In the genomic region with DNA sequence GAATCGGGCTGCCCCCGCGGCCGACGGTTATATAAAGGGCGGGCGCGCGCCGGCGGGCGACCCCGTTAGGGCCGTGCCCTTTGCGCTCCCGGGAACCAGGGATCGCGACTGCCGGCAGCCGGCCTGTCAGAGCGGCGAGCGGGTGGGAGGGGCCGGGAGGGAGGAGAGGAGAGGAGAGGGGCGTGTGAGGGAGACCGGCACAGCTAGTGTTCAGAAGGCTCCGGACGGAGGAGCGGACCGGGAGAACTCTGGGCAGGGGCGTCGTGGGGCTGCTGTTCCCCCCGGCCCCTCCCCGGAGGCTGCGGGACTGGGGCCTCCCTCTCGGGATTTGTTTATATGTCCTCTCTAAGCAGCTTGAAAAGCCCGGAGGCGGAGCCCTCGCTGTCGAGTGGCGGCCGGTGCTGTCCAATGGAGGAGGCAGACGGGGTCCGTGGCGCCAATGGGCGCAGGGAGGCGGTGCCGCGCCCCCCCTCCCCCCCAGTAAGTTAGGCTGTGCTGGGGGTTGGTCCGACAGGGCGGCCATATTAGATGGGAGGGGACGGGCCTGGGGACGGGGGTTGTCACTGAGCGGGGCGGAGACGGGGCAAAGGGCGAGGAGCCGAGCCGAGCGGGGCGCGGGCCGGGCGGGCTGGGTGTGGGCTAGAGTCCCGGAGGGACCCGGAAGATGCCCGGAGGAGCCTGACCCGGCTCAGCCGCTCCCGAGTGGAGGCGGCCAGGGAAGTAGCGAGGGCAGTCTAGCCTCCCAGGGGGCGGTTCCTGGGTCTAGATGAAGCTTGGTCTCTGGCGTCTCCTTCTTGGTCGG, we compare ENCODE assay signal across 8 mouse cellular contexts. TPM values are rescaled to one million over a fixed set of nuclear protein-coding genes. Genes with fewer than 3 reads are reported as not detected.
DNase-seq lines count a peak whose midpoint lies in the region; ATAC-seq and TF ChIP-seq lines count a peak whose summit lies in the region.

No protein-coding gene starts in this region.

- under 1% methylated on average over 74 of the region's 75 CpGs for WGBS in cerebellum, adult 2 months
- 1% methylated on average over 68 of the region's 75 CpGs for WGBS in forebrain, postnatal 0 days
- 0% methylated on average over 61 of the region's 75 CpGs for WGBS in lung, embryonic 15.5 days

- no peaks in the 10 kb centered on the region for H3K9me3 ChIP-seq in MEL (replicated peaks; ENCODE audit: insufficient read depth, low read length)
- H3K9me3 ChIP-seq in forebrain, postnatal 0 days (ENCODE audit: low read length): no peaks in the 10 kb centered on the region
- H3K9me3 ChIP-seq in lung, embryonic 15.5 days: no peaks in the 10 kb centered on the region

- peaks cover 3% of the 10 kb centered on the region; the same call in 1 of the 2 replicates for H3K79me2 ChIP-seq in MEL (ENCODE audit: control insufficient read depth, insufficient read depth, low read length, poor library complexity)

- H3K4me1 ChIP-seq in MEL (ENCODE audit: control insufficient read depth in 1 of 2, insufficient read depth in 2 of 2, low read length in 2 of 2): peaks cover 12 to 24% of the 10 kb centered on the region in 2 experiments
- peaks cover under 1% of the 10 kb centered on the region; the same call in 1 of the 2 replicates for H3K4me1 ChIP-seq in cerebellum, adult 2 months (ENCODE audit: control insufficient read depth, insufficient read depth, low read length)
- H3K4me1 ChIP-seq in forebrain, postnatal 0 days (ENCODE audit: insufficient read depth): 0 out of 2 replicates have a peak, but pooled peaks cover 4% of the 10 kb centered on the region
- H3K4me1 ChIP-seq in lung, embryonic 15.5 days: peaks cover 7% of the 10 kb centered on the region

- H3K27ac ChIP-seq in MEL (ENCODE audit: control insufficient read depth, low read depth, low read length): peak overlapping the region; percentile 81
- H3K27ac ChIP-seq in cerebellum, adult 2 months (ENCODE audit: insufficient read depth, low read length): peak overlapping the region; percentile 33; the same call in 1 of the 2 replicates
- H3K27ac ChIP-seq in forebrain, postnatal 0 days (ENCODE audit: low read depth, low read length): peak overlapping the region; percentile 81
- peak overlapping the region; percentile 76 for H3K27ac ChIP-seq in lung, embryonic 15.5 days

- peaks cover 0 to 20% of the 10 kb centered on the region in 2 experiments; a peak in 2 of 4 replicates for H3K36me3 ChIP-seq in MEL (ENCODE audit: control insufficient read depth in 1 of 2, insufficient read depth in 2 of 2, low read length in 2 of 2)
- no peaks in the 10 kb centered on the region for H3K36me3 ChIP-seq in forebrain, postnatal 0 days (ENCODE audit: insufficient read depth)
- no peaks in the 10 kb centered on the region for H3K36me3 ChIP-seq in lung, embryonic 15.5 days

- ATAC-seq in forebrain, postnatal 0 days: peak; percentile 98
- ATAC-seq in lung, embryonic 15.5 days (ENCODE audit: borderline replicate concordance, extremely low read depth, low FRiP score, low TSS enrichment): peak; percentile 98

- H3K27me3 ChIP-seq in MEL (ENCODE audit: control insufficient read depth in 1 of 2, insufficient read depth in 2 of 2, low read length in 2 of 2): no peaks in the 10 kb centered on the region
- H3K27me3 ChIP-seq in cerebellum, adult 2 months (ENCODE audit: control insufficient read depth, insufficient read depth, low read length): no peaks in the 10 kb centered on the region
- no peaks in the 10 kb centered on the region for H3K27me3 ChIP-seq in forebrain, postnatal 0 days (ENCODE audit: insufficient read depth, low read length)
- no peaks in the 10 kb centered on the region for H3K27me3 ChIP-seq in lung, embryonic 15.5 days

- peak overlapping the region; percentile 94 for H3K9ac ChIP-seq in MEL (ENCODE audit: control insufficient read depth, low read depth, low read length, poor library complexity, severe bottlenecking)
- H3K9ac ChIP-seq in forebrain, postnatal 0 days: peak overlapping the region; percentile 66
- H3K9ac ChIP-seq in lung, embryonic 15.5 days: peak overlapping the region; percentile 68

- TF ChIP-seq CTCF in MEL (IDR thresholded peaks at IDR 0.05 in 2 of 3, conservative IDR thresholded peaks at IDR 0.05 in 1 of 3; ENCODE audit: control insufficient read depth in 1 of 3, insufficient read depth in 1 of 3, low read depth in 2 of 3, low read length in 3 of 3, poor library complexity in 1 of 3, severe bottlenecking in 1 of 3): no peak
- TF ChIP-seq CTCF in cerebellum, adult 2 months (IDR thresholded peaks at IDR 0.05; ENCODE audit: borderline replicate concordance, insufficient read depth, low read depth, low read length): no peak
- no peak for TF ChIP-seq CTCF in forebrain, postnatal 0 days (IDR thresholded peaks at IDR 0.05; ENCODE audit: low read depth)

- H3K4me3 ChIP-seq in MEL (ENCODE audit: control insufficient read depth in 1 of 2, insufficient read depth in 1 of 2, low read depth in 2 of 2, low read length in 2 of 2): peak overlapping the region; percentile 97 to 99
- peak overlapping the region; percentile 95 for H3K4me3 ChIP-seq in cerebellum, adult 2 months (replicated peaks; ENCODE audit: insufficient read depth, low read depth, low read length)
- peak overlapping the region; percentile 97 for H3K4me3 ChIP-seq in forebrain, postnatal 0 days (ENCODE audit: low read depth, low read length)
- peak overlapping the region; percentile 99 for H3K4me3 ChIP-seq in lung, embryonic 15.5 days

- no peak for TF ChIP-seq RAD21 in MEL (IDR thresholded peaks at IDR 0.05; ENCODE audit: low read depth, low read length)

- peak in 1 of 2 experiments; percentile 28; a peak in 1 of 4 replicates for TF ChIP-seq POLR2A in MEL (IDR thresholded peaks at IDR 0.05; ENCODE audit: control insufficient read depth in 1 of 2, insufficient read depth in 1 of 2, low read depth in 1 of 2, low read length in 2 of 2, poor library complexity in 1 of 2)
- peak; percentile 26; the same call in 1 of the 2 replicates for TF ChIP-seq POLR2A in cerebellum, adult 2 months (IDR thresholded peaks at IDR 0.05; ENCODE audit: borderline replicate concordance, insufficient read depth, low read length)

- DNase-seq in MEL (ENCODE audit: low read depth, low spot score): peak; percentile 99
- peak; percentile 94 to 96 for DNase-seq in cerebellum, adult 2 months
- DNase-seq in forebrain, postnatal 0 days: peak; percentile 98
- peak; percentile 95 for DNase-seq in heart, postnatal 4 days
- DNase-seq in layer of hippocampus, adult 8-10 months (ENCODE audit: low spot score in 2 of 2): peak; percentile 94 to 95
- peak; percentile 96 for DNase-seq in ovary, adult 18-20 months (ENCODE audit: low spot score)
- peak; percentile 98 for DNase-seq in thymus, postnatal 0 days (ENCODE audit: low spot score)

- H3K4me2 ChIP-seq in forebrain, postnatal 0 days (ENCODE audit: low read depth): peak overlapping the region; percentile 69
- peak overlapping the region; percentile 70 for H3K4me2 ChIP-seq in lung, embryonic 15.5 days

- TF ChIP-seq EP300 in MEL (IDR thresholded peaks at IDR 0.05; ENCODE audit: low read depth in 1 of 2, low read length in 2 of 2): no peak

TF ChIP-seq in MEL, 35 proteins besides CTCF, POLR2A, EP300 and RAD21 (continues in another document):
- TF ChIP-seq SIN3A (IDR thresholded peaks at IDR 0.05; ENCODE audit: low read length) (peak; percentile 66), NELFE (IDR thresholded peaks at IDR 0.05; ENCODE audit: low read depth, low read length) (peak; percentile 36), ELF1 (IDR thresholded peaks at IDR 0.05; ENCODE audit: low read depth, low read length) (no peak; the same call in 1 of the 2 replicates), MXI1 (IDR thresholded peaks at IDR 0.05; ENCODE audit: low read depth, low read length) (no peak; the same call in 1 of the 2 replicates), BHLHE40 (IDR thresholded peaks at IDR 0.05; ENCODE audit: borderline replicate concordance, low read depth, low read length) (peak; percentile 29; the same call in 1 of the 2 replicates), HCFC1 (IDR thresholded peaks at IDR 0.05; ENCODE audit: low read depth, low read length) (peak; percentile 89), E2F4 (IDR thresholded peaks at IDR 0.05; ENCODE audit: borderline replicate concordance, low read depth, low read length) (no peak), NRF1 (IDR thresholded peaks at IDR 0.05; ENCODE audit: insufficient read depth, low read depth, low read length, poor library complexity, severe bottlenecking) (no peak), KAT2A (conservative IDR thresholded peaks at IDR 0.05; ENCODE audit: low read depth, low read length) (peak; percentile 58; the same call in 1 of the 2 replicates), MAFK (IDR thresholded peaks at IDR 0.05; ENCODE audit: borderline replicate concordance, low read depth, low read length) (no peak), USF2 (IDR thresholded peaks at IDR 0.05; ENCODE audit: borderline replicate concordance in 1 of 2, insufficient read depth in 1 of 2, low read depth in 1 of 2, low read length in 2 of 2) (no peak), ZC3H11A (IDR thresholded peaks at IDR 0.05; ENCODE audit: low read depth, low read length) (no peak)

RNA-seq across cellular contexts. Expression of a gene that starts 0.7 kb away (rescaled TPM):
- 2.9 and 3.8 TPM in 2 replicates for total RNA-seq in MEL (2012; rRNA removed)
- 1 to 10 TPM in 1 of 2 experiments, not detected in 1; 1.3 TPM for polyA plus RNA-seq in MEL (2012; ENCODE audit: insufficient read depth in 1 of 2, insufficient read length in 2 of 2, low read depth in 1 of 2, low replicate concordance in 2 of 2, missing spikeins in 1 of 2)
- polyA plus RNA-seq in cerebellum, adult 2 months (2012; rRNA removed): 20.2 and 21.1 TPM in 2 replicates
- total RNA-seq in forebrain, postnatal 0 days (2014; rRNA removed): 26.0 and 31.4 TPM in 2 replicates
- 7.2 and 11.0 TPM in 2 replicates for polyA plus RNA-seq in forebrain, postnatal 0 days (2015; fragmentation: Nextera tagmentation; extraction: Ambion mirVana)
- total RNA-seq in heart, postnatal 4 days (2021): 10 to 100 TPM; 17.5 to 20.8 TPM
- total RNA-seq in layer of hippocampus, adult 8-10 months (2022): 100 to 1,000 TPM; 123 to 175 (median 152) TPM
- 6.6 and 7.3 TPM in 2 replicates for polyA plus RNA-seq in lung, embryonic 15.5 days (2015; fragmentation: Nextera tagmentation; extraction: Ambion mirVana)
- polyA plus RNA-seq in thymus, postnatal 0 days (2015; fragmentation: Nextera tagmentation; extraction: Ambion mirVana): 18.3 and 21.4 TPM in 2 replicates

RNA-seq across cellular contexts. Expression of a gene that starts 53.1 kb away (rescaled TPM):
- total RNA-seq in MEL (2012; rRNA removed): 163 and 173 TPM in 2 replicates
- 100 to 1,000 TPM in 1 of 2 experiments, not detected in 1; 200 TPM for polyA plus RNA-seq in MEL (2012; ENCODE audit: insufficient read depth in 1 of 2, insufficient read length in 2 of 2, low read depth in 1 of 2, low replicate concordance in 2 of 2, missing spikeins in 1 of 2)
- 99.8 and 105 TPM in 2 replicates for polyA plus RNA-seq in cerebellum, adult 2 months (2012; rRNA removed)
- total RNA-seq in forebrain, postnatal 0 days (2014; rRNA removed): 60.2 and 71.9 TPM in 2 replicates
- polyA plus RNA-seq in forebrain, postnatal 0 days (2015; fragmentation: Nextera tagmentation; extraction: Ambion mirVana): 106 and 139 TPM in 2 replicates
- total RNA-seq in heart, postnatal 4 days (2021): 10 to 100 TPM; 85.3 to 85.5 TPM
- 10 to 100 TPM; 44.0 to 60.6 (median 49.1) TPM for total RNA-seq in layer of hippocampus, adult 8-10 months (2022)
- 164 and 171 TPM in 2 replicates for polyA plus RNA-seq in lung, embryonic 15.5 days (2015; fragmentation: Nextera tagmentation; extraction: Ambion mirVana)
- 352 and 361 TPM in 2 replicates for polyA plus RNA-seq in thymus, postnatal 0 days (2015; fragmentation: Nextera tagmentation; extraction: Ambion mirVana)

Comparison
In these comparisons a context has a peak if more than half of its experiments do, and no peak if none do; other contexts are left out.
1. Peak in every context shown above with its lines: DNase-seq, ATAC-seq, H3K4me3 ChIP-seq and H3K27ac ChIP-seq.